Mouse (Mus musculus): ENCODE data around the gene Ccdc157. TPM values are rescaled to one million over a fixed set of nuclear protein-coding genes. Genes with fewer than 3 reads are reported as not detected.
A peak's percentile ranks its signal among the peaks of the same experiment; 100 is the strongest.
"Not testable (repeated sequence)": the region's sequence is repeated elsewhere in the genome, so short reads cannot be mapped to it uniquely, and the experiment has no call there.

Gene Ccdc157
- polyA plus RNA-seq, 1 experiment from 2014 or later = 7.3 TPM

DNA sequence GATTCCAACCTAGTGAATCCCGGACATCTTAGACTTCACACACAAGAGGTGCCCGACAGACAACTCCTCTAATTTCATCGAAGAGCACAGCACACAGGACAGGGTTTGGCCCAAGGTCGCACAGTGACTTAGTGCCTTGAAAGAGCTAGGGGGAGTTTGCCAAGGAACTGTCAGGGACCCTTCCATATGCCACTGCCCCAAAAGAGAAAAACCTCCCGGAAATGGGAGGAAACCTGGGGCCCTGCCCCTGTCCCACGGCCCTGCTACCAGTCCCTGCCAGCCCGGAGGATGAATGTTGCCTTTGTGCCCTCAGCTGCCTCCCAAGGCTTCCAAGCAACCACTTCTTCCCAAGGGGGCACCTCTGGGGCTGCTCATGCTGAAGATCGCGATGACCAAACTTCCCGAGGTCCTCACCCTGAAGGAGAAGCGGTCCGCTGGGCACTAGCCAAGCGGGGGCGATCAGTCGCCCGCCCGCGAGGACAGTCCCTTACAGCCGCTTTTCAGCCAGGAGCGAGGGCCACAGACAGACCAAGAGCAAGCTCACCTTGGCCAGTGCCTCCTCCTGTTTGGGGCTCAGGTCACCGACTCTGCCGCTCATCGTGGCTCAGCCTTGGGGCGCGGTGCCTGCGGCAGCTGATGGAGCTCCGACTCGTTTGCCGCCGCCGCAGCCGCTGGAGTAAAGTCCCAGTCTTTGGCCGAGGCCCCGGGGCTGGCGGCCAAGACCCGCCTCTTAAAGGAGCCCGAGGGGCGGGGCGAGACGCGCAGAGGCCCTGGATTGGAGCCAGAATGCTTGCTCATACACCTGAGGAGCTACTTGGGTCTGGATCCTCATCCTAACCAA lies 41.8 kb downstream of the Ccdc157 start:
- Histone ChIP-seq H3K9me3 (ENCODE audit: low read length) (no peaks in the 10 kb centered on the region), H3K27ac (ENCODE audit: low read length) (no peak overlapping the region), H3K27me3 (replicated peaks; ENCODE audit: insufficient read depth, low read length) (no peaks in the 10 kb centered on the region), H3K4me3 (ENCODE audit: low read depth, low read length) (peak overlapping the region; percentile 43), H3K9ac (replicated peaks; ENCODE audit: low read depth) (peak overlapping the region; percentile 13), H3K4me1 (ENCODE audit: insufficient read depth, low read depth, low read length) (peaks cover 6% of the 10 kb centered on the region; the same call in 1 of the 2 replicates), H3K4me2 (replicated peaks; ENCODE audit: low read depth, low read length) (peak overlapping the region; percentile 82), H3K36me3 (ENCODE audit: insufficient read depth, low read length) (no peaks in the 10 kb centered on the region)
- ATAC-seq = peak; percentile 77
- WGBS = 3% methylated on average over 36 of the region's 41 CpGs
- TF ChIP-seq CTCF (IDR thresholded peaks at IDR 0.05) (no peak), EP300 (IDR thresholded peaks at IDR 0.05) (no peak)
- DNase-seq (ENCODE audit: low spot score) = peak; percentile 89

DNA sequence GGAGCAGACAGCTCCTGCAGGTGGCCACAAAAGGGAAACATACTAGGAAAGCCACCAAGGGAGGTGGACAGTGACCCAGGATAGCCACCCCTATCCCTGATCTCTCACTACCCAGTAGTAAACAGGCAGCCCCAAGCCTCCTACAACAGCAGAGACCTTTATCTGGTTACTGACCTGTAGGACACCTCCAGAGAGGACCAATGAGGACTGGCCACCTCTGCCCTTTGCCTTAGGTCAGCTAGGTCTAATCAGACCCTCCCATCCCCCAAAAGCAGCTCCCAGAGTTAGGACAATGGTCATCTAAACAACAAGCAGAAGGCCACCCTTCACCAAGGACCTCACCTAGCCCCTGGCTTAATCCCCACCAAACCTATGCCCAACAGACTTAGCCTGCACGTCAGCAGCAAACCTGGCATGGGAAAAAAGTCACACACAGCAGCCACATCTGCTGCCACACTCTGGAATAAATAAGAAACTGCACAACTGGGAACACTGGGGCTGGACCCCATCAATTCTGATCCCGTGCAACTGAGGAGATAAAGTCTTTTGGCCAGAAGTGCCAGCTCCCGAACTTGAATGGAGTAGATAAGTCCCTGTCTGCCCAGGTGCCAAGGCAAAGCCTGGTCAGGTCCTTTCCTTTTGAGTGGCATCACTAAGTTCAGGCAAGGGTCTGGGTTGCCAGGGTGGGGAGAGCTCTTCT lies 42.6 kb downstream of the Ccdc157 start:
- no peak for TF ChIP-seq EP300 (IDR thresholded peaks at IDR 0.05)
- peak; percentile 44 for TF ChIP-seq CTCF (IDR thresholded peaks at IDR 0.05)
- Histone ChIP-seq H3K4me3 (ENCODE audit: low read depth, low read length) (peak overlapping the region; percentile 43), H3K4me2 (replicated peaks; ENCODE audit: low read depth, low read length) (peak overlapping the region; percentile 82), H3K27ac (ENCODE audit: low read length) (no peak overlapping the region), H3K9ac (replicated peaks; ENCODE audit: low read depth) (peak overlapping the region; percentile 13; the same call in 1 of the 2 replicates), H3K4me1 (ENCODE audit: insufficient read depth, low read depth, low read length) (peaks cover 6% of the 10 kb centered on the region; the same call in 1 of the 2 replicates), H3K36me3 (ENCODE audit: insufficient read depth, low read length) (no peaks in the 10 kb centered on the region), H3K9me3 (ENCODE audit: low read length) (no peaks in the 10 kb centered on the region), H3K27me3 (replicated peaks; ENCODE audit: insufficient read depth, low read length) (no peaks in the 10 kb centered on the region)
- ATAC-seq (no peak), DNase-seq (ENCODE audit: low spot score) (peak; percentile 21)
- 18% methylated on average over 3 of the region's 3 CpGs for WGBS

DNA sequence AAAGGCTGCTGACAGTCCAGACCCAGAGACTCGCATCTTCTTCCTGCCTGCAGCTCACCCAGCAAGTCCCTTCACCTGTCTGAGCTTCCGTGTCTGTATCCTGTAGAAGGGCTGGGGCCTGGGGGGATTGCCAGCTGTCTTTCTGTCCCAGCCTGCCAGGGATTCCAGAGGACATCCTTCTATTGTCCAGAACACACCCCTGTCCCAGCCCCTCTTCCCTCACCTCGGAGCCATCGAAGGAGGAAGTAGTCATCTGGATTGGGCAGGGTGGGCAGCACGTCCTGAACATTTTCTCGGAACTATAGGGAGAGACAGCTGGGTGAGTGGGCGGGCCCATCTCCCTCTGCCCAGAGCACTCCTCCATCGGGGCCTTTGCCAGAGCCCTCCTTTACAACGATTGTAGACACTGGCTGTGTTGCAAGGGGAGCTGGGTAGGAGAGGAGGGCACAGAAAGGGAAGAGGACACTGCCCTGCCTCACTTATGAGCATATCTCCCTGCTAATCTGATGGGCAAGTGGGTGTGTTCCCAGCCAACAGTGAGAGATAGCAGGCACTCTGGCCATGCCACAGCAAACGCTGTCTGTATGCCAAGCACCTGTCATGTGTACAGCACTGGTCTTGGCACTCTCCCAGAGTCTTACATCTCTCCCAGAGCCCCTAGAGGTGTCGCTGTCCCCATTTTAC lies 43.5 kb downstream of the Ccdc157 start:
- Histone ChIP-seq H3K4me1 (ENCODE audit: insufficient read depth, low read depth, low read length) (peaks cover 6% of the 10 kb centered on the region; the same call in 1 of the 2 replicates), H3K27me3 (replicated peaks; ENCODE audit: insufficient read depth, low read length) (no peaks in the 10 kb centered on the region), H3K27ac (ENCODE audit: low read length) (no peak overlapping the region), H3K9ac (replicated peaks; ENCODE audit: low read depth) (no peak overlapping the region), H3K4me3 (ENCODE audit: low read depth, low read length) (no peak overlapping the region), H3K9me3 (ENCODE audit: low read length) (no peaks in the 10 kb centered on the region), H3K36me3 (ENCODE audit: insufficient read depth, low read length) (no peaks in the 10 kb centered on the region), H3K4me2 (replicated peaks; ENCODE audit: low read depth, low read length) (no peak overlapping the region)
- DNase-seq (ENCODE audit: low spot score) (peak; percentile 30), ATAC-seq (peak; percentile 44)
- no peak for TF ChIP-seq CTCF (IDR thresholded peaks at IDR 0.05)
- TF ChIP-seq EP300 (IDR thresholded peaks at IDR 0.05) = no peak
- 32% methylated on average over 11 of the region's 11 CpGs for WGBS

DNA sequence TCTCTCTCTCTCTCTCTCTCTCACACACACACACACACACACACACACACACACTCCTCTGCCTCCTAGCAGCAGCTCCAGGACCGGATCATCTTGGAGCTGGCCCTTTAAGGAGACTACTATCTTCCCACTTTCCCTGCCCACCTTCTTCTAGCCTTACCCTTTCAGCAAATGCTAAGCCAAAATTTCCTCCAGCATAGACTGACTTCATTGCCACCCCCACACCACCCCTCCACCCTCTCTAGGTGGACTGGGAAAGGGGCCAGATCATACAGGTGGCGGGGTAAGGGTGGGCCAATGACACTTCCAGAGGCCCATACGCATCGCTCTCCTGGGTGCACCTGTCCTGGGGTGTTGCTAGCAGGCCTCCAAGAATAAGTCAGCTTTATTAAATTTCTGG lies 44.7 kb downstream of the Ccdc157 start:
- H3K9me3 ChIP-seq (ENCODE audit: low read length) = no peaks in the 10 kb centered on the region
- no peaks in the 10 kb centered on the region for H3K36me3 ChIP-seq (ENCODE audit: insufficient read depth, low read length)
- peaks cover 6% of the 10 kb centered on the region; the same call in 1 of the 2 replicates for H3K4me1 ChIP-seq (ENCODE audit: insufficient read depth, low read depth, low read length)
- H3K4me2 ChIP-seq (replicated peaks; ENCODE audit: low read depth, low read length) = no peak overlapping the region
- no peak overlapping the region for H3K27ac ChIP-seq (ENCODE audit: low read length)
- WGBS = 68% methylated on average over 4 of the region's 4 CpGs
- H3K4me3 ChIP-seq (ENCODE audit: low read depth, low read length) = no peak overlapping the region
- TF ChIP-seq CTCF (IDR thresholded peaks at IDR 0.05) (no peak), EP300 (IDR thresholded peaks at IDR 0.05) (no peak)
- H3K27me3 ChIP-seq (replicated peaks; ENCODE audit: insufficient read depth, low read length) = no peaks in the 10 kb centered on the region
- no peak for ATAC-seq
- DNase-seq (ENCODE audit: low spot score) = no peak
- H3K9ac ChIP-seq (replicated peaks; ENCODE audit: low read depth) = no peak overlapping the region

DNA sequence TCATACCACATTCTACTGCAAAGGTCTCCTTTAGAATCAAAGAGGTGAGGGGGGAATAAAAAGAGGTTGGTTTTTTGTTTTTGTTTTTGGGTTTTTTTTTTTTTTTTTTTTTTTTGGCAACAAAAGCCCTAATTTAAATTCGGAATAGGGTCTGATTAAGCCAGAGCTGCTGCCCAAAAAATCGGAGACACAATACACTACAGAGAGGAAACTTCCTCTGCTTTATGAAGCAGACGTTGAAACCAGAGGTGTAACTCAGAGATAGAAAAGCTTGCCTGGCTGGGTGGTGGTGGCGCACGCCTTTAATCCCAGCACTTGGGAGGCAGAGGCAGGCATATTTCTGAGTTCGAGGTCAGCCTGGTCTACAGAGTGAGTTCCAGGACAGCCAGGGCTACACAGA lies 45.6 kb downstream of the Ccdc157 start:
- H3K36me3 ChIP-seq (ENCODE audit: insufficient read depth, low read length); H3K9me3 ChIP-seq (ENCODE audit: low read length); H3K27ac ChIP-seq (ENCODE audit: low read length); H3K9ac ChIP-seq (replicated peaks; ENCODE audit: low read depth); H3K27me3 ChIP-seq (replicated peaks; ENCODE audit: insufficient read depth, low read length); H3K4me2 ChIP-seq (replicated peaks; ENCODE audit: low read depth, low read length); ATAC-seq; H3K4me1 ChIP-seq (ENCODE audit: insufficient read depth, low read depth, low read length); H3K4me3 ChIP-seq (ENCODE audit: low read depth, low read length); DNase-seq (ENCODE audit: low spot score): not testable (repeated sequence)
- WGBS = 84% methylated on average over 6 of the region's 6 CpGs

DNA sequence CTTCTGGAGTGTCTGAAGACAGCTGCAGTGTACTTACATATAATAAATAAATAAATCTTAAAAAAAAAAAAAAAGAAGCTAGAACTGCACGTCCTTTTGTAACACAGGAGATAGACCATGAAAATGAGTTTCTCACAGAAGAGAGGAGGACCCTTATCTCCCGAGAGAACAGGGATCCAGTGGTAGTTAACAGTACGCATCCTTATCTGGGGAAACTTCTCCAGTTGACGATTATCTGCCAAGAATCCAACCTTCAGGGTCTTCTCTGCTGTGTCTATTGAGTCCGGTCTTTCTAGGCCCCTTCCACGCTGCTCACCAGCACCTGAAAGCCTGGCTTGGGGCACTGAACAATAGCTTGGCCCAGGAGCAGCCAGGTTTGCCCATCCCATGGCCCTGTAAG lies 46.1 kb downstream of the Ccdc157 start:
- 75% methylated on average over 6 of the region's 6 CpGs for WGBS
- Histone ChIP-seq H3K36me3 (ENCODE audit: insufficient read depth, low read length) (no peaks in the 10 kb centered on the region), H3K27me3 (replicated peaks; ENCODE audit: insufficient read depth, low read length) (no peaks in the 10 kb centered on the region), H3K4me3 (ENCODE audit: low read depth, low read length) (no peak overlapping the region), H3K4me2 (replicated peaks; ENCODE audit: low read depth, low read length) (no peak overlapping the region), H3K4me1 (ENCODE audit: insufficient read depth, low read depth, low read length) (peaks cover 6% of the 10 kb centered on the region; the same call in 1 of the 2 replicates), H3K27ac (ENCODE audit: low read length) (no peak overlapping the region), H3K9ac (replicated peaks; ENCODE audit: low read depth) (no peak overlapping the region), H3K9me3 (ENCODE audit: low read length) (no peaks in the 10 kb centered on the region)
- TF ChIP-seq EP300 (IDR thresholded peaks at IDR 0.05) = no peak
- no peak for TF ChIP-seq CTCF (IDR thresholded peaks at IDR 0.05)
- ATAC-seq (no peak), DNase-seq (ENCODE audit: low spot score) (no peak)
